Mouse (Mus musculus): ENCODE measurements at regions not wholly inside any gene's neighbourhood (a gene's known extent, or its start where the extent isn't known, plus 50 kb on each side); places are given as distances from the start of the nearest gene placed in this dataset.

DNA sequence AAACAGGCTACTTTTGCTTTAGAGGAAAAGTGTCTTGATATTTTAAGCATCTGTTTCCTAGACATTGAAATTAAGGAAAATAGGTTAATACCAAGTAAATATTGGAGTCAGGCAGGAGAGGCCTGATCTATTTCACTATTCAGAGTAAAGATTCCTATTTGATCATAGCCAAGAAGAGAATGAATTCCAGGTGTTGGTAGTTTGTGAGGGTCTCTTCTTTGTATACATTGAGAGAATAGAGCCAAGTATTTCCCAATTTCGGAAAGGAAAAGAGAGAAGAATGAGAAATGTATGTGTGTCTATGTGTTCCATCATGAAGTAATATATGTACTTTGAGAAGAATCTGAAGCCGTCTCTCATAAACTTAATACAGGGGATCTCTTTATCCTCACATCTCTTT lies 756.7 kb downstream of the Adgrl2 start:
- TF ChIP-seq CTCF (IDR thresholded peaks at IDR 0.05; ENCODE audit: borderline replicate concordance, insufficient read depth, low read depth, low read length), result no peak
- TF ChIP-seq POLR2A (IDR thresholded peaks at IDR 0.05; ENCODE audit: borderline replicate concordance, insufficient read depth, low read length), result no peak

All from cerebellum, adult 2 months (tissue).